Mouse (Mus musculus) megakaryocyte, embryonic 14.5 days (primary cell): ENCODE measurements at regions not wholly inside any gene's neighbourhood (a gene's known extent, or its start where the extent isn't known, plus 50 kb on each side); places are given as distances from the start of the nearest gene placed in this dataset.

ENCODE experiments used
- FLI1 ChIP-seq: IDR thresholded peaks from 2 replicates; pipeline ENCODE4 v1.6.1; 2012; ENCODE audit warnings: low read length, inconsistent platforms, mixed read lengths
- GATA1 ChIP-seq: IDR thresholded peaks from 3 replicates; pipeline ENCODE4 v1.6.1; 2012; ENCODE audit warnings: mixed read lengths, low read length, inconsistent platforms, borderline replicate concordance

- TF ChIP-seq FLI1, result no peak
- TF ChIP-seq GATA1, result no peak
These were observed 151.0 kb downstream of the Cdh26 start for GRCm38 (mm10) chr2:178581306-178581705.
